Mouse (Mus musculus): ENCODE data around the gene Cldn14.

Gene Cldn14

GRCm38 (mm10) chr16:93912158-93912557 is 96.5 kb downstream of the Cldn14 start:
- DNase-seq (ENCODE audit: low read depth), result peak; percentile 90

- DNase-seq (ENCODE audit: low read depth), result no peak
Observed at GRCm38 (mm10) chr16:93910735-93911665, 97.6 kb downstream of the Cldn14 start.

GRCm38 (mm10) chr16:93909936-93910335 is 98.7 kb downstream of the Cldn14 start:
- peak; percentile 44 for DNase-seq (ENCODE audit: low read depth)

GRCm38 (mm10) chr16:93908196-93908595 is 100.4 kb downstream of the Cldn14 start:
- no peak for DNase-seq (ENCODE audit: low read depth)

GRCm38 (mm10) chr16:93907761-93908160 is 100.9 kb downstream of the Cldn14 start:
- no peak for DNase-seq (ENCODE audit: low read depth)

GRCm38 (mm10) chr16:93906156-93907014 is 102.3 kb downstream of the Cldn14 start:
- peak; percentile 85 for DNase-seq (ENCODE audit: low read depth)

GRCm38 (mm10) chr16:93903027-93903426 is 105.6 kb downstream of the Cldn14 start:
- peak; percentile 38 for DNase-seq (ENCODE audit: low read depth)

GRCm38 (mm10) chr16:93893285-93893684 is 115.4 kb downstream of the Cldn14 start:
- no peak for DNase-seq (ENCODE audit: low read depth)

GRCm38 (mm10) chr16:93890948-93891604 is 117.6 kb downstream of the Cldn14 start:
- no peak for DNase-seq (ENCODE audit: low read depth)

GRCm38 (mm10) chr16:93888481-93888880 is 120.2 kb downstream of the Cldn14 start:
- no peak for DNase-seq (ENCODE audit: low read depth)

- DNase-seq (ENCODE audit: low read depth), result no peak
Observed at GRCm38 (mm10) chr16:93884722-93885113, 123.9 kb downstream of the Cldn14 start.

GRCm38 (mm10) chr16:93884086-93884721 is 124.4 kb downstream of the Cldn14 start:
- peak; percentile 31 for DNase-seq (ENCODE audit: low read depth)

GRCm38 (mm10) chr16:93883423-93884085 is 125.1 kb downstream of the Cldn14 start, which contains the start of gene Chaf1b:
Gene Chaf1b, plus strand, starts transcription at chr16:93883901.
- peak; percentile 97 for DNase-seq (ENCODE audit: low read depth)

- no peak for DNase-seq (ENCODE audit: low read depth)
Observed at GRCm38 (mm10) chr16:93877612-93878380, 130.8 kb downstream of the Cldn14 start.

- DNase-seq (ENCODE audit: low read depth), result no peak
Observed at GRCm38 (mm10) chr16:93874841-93875240, 133.8 kb downstream of the Cldn14 start.

All from NIH3T3 (cell line).